Mouse (Mus musculus): ENCODE data around the gene Hes1. TPM values are rescaled to one million over a fixed set of nuclear protein-coding genes. Genes with fewer than 3 reads are reported as not detected.

Gene Hes1
- polyA plus RNA-seq, 1 experiment from 2014 or later: 12.7 TPM

DNA sequence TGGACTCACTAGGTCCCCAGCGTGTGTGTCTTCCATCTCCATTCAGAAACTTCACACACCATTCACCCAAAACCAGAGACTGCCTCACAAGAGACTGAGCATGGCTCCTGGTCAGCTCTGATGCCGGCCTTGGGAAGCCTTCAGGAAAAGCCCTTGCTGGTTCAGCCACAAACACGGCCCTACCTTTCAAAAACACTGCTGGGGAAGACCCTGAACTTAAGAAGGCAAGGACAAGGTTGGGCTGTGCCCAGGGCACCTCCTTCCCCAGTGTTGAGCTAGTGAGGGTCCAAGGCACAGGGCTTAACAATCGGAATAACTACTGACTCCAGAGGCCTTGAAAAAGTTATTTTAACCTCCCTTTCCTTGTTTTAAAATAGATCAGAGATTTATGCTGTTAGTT, 17.3 kb downstream of the Hes1 start:
- Histone ChIP-seq H3K27ac (replicated peaks; ENCODE audit: low read depth, low read length) (no peak overlapping the region), H3K4me2 (ENCODE audit: low read length) (no peak overlapping the region), H3K9me3 (ENCODE audit: control insufficient read depth, low read length) (no peaks in the 10 kb centered on the region), H3K4me3 (replicated peaks; ENCODE audit: low read depth, low read length) (no peak overlapping the region), H3K27me3 (ENCODE audit: control insufficient read depth, insufficient read depth, low read length) (no peaks in the 10 kb centered on the region; the same call in none of the 2 replicates), H3K9ac (replicated peaks; ENCODE audit: low read length) (no peak overlapping the region), H3K4me1 (ENCODE audit: control insufficient read depth, insufficient read depth, low read length) (no peaks in the 10 kb centered on the region), H3K36me3 (ENCODE audit: control insufficient read depth, insufficient read depth, low read length) (no peaks in the 10 kb centered on the region)
- DNase-seq (no peak), ATAC-seq (ENCODE audit: low FRiP score, low TSS enrichment) (no peak)
- WGBS: 71% methylated on average over 4 of the region's 4 CpGs

- no peaks in the 10 kb centered on the region for H3K36me3 ChIP-seq (ENCODE audit: control insufficient read depth, insufficient read depth, low read length)
- no peak overlapping the region for H3K27ac ChIP-seq (replicated peaks; ENCODE audit: low read depth, low read length)
- no peaks in the 10 kb centered on the region for H3K9me3 ChIP-seq (ENCODE audit: control insufficient read depth, low read length)
- DNase-seq (no peak), ATAC-seq (ENCODE audit: low FRiP score, low TSS enrichment) (no peak)
- H3K4me2 ChIP-seq (ENCODE audit: low read length): no peak overlapping the region
- H3K9ac ChIP-seq (replicated peaks; ENCODE audit: low read length): no peak overlapping the region
- 89% methylated on average over 4 of the region's 4 CpGs for WGBS
- no peak overlapping the region for H3K4me3 ChIP-seq (replicated peaks; ENCODE audit: low read depth, low read length)
- no peaks in the 10 kb centered on the region; the same call in none of the 2 replicates for H3K27me3 ChIP-seq (ENCODE audit: control insufficient read depth, insufficient read depth, low read length)
- H3K4me1 ChIP-seq (ENCODE audit: control insufficient read depth, insufficient read depth, low read length): no peaks in the 10 kb centered on the region
Measured at GRCm38 (mm10) chr16:30081980-30082379, 17.8 kb downstream of the Hes1 start.

GRCm38 (mm10) chr16:30082965-30083364, 18.8 kb downstream of the Hes1 start:
- Histone ChIP-seq H3K27me3 (ENCODE audit: control insufficient read depth, insufficient read depth, low read length) (no peaks in the 10 kb centered on the region; the same call in none of the 2 replicates), H3K4me3 (replicated peaks; ENCODE audit: low read depth, low read length) (no peak overlapping the region), H3K36me3 (ENCODE audit: control insufficient read depth, insufficient read depth, low read length) (no peaks in the 10 kb centered on the region), H3K9me3 (ENCODE audit: control insufficient read depth, low read length) (no peaks in the 10 kb centered on the region), H3K9ac (replicated peaks; ENCODE audit: low read length) (no peak overlapping the region), H3K27ac (replicated peaks; ENCODE audit: low read depth, low read length) (no peak overlapping the region), H3K4me2 (ENCODE audit: low read length) (no peak overlapping the region), H3K4me1 (ENCODE audit: control insufficient read depth, insufficient read depth, low read length) (no peaks in the 10 kb centered on the region)
- no peak for DNase-seq
- WGBS: 92% methylated on average over 8 of the region's 8 CpGs
- ATAC-seq (ENCODE audit: low FRiP score, low TSS enrichment): no peak

DNA sequence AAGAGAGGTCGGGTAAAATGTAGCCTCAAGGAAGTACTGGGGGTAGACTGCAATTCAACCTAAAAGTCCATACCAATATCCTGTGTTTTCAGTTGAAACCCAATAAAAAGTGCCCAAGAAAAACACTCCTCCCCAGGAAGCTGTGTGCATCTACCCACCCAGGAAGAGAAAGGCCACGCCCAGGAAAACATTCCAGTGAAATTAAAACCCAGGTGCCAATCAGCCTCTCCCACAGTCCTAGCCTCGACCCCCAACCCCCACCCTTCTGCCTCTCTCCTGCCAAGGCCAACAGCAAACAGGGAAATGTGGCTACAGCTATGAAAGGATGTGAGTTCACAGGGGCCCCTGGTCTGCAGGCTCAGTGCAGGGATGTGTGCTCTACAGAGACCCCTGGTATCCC, 19.4 kb downstream of the Hes1 start:
- H3K36me3 ChIP-seq (ENCODE audit: control insufficient read depth, insufficient read depth, low read length): no peaks in the 10 kb centered on the region
- ATAC-seq (ENCODE audit: low FRiP score, low TSS enrichment) (no peak), DNase-seq (no peak)
- H3K27ac ChIP-seq (replicated peaks; ENCODE audit: low read depth, low read length): no peak overlapping the region
- no peaks in the 10 kb centered on the region for H3K4me1 ChIP-seq (ENCODE audit: control insufficient read depth, insufficient read depth, low read length)
- no peaks in the 10 kb centered on the region; the same call in none of the 2 replicates for H3K27me3 ChIP-seq (ENCODE audit: control insufficient read depth, insufficient read depth, low read length)
- no peak overlapping the region for H3K9ac ChIP-seq (replicated peaks; ENCODE audit: low read length)
- H3K9me3 ChIP-seq (ENCODE audit: control insufficient read depth, low read length): no peaks in the 10 kb centered on the region
- H3K4me2 ChIP-seq (ENCODE audit: low read length): no peak overlapping the region
- WGBS: 80% methylated on average over 3 of the region's 3 CpGs
- H3K4me3 ChIP-seq (replicated peaks; ENCODE audit: low read depth, low read length): no peak overlapping the region

GRCm38 (mm10) chr16:30088646-30089045, 24.5 kb downstream of the Hes1 start:
- H3K36me3 ChIP-seq (ENCODE audit: control insufficient read depth, insufficient read depth, low read length): no peaks in the 10 kb centered on the region
- no peaks in the 10 kb centered on the region for H3K4me1 ChIP-seq (ENCODE audit: control insufficient read depth, insufficient read depth, low read length)
- no peak overlapping the region for H3K27ac ChIP-seq (replicated peaks; ENCODE audit: low read depth, low read length)
- no peak for ATAC-seq (ENCODE audit: low FRiP score, low TSS enrichment)
- DNase-seq: no peak
- no peaks in the 10 kb centered on the region for H3K27me3 ChIP-seq (ENCODE audit: control insufficient read depth, insufficient read depth, low read length)
- no peak overlapping the region for H3K4me2 ChIP-seq (ENCODE audit: low read length)
- no peaks in the 10 kb centered on the region for H3K9me3 ChIP-seq (ENCODE audit: control insufficient read depth, low read length)
- WGBS: 84% methylated on average over 5 of the region's 5 CpGs
- H3K4me3 ChIP-seq (replicated peaks; ENCODE audit: low read depth, low read length): no peak overlapping the region
- H3K9ac ChIP-seq (replicated peaks; ENCODE audit: low read length): no peak overlapping the region

GRCm38 (mm10) chr16:30090200-30090865, 26.1 kb downstream of the Hes1 start:
- WGBS: 87% methylated on average over 9 of the region's 9 CpGs
- no peaks in the 10 kb centered on the region for H3K4me1 ChIP-seq (ENCODE audit: control insufficient read depth, insufficient read depth, low read length)
- no peaks in the 10 kb centered on the region for H3K36me3 ChIP-seq (ENCODE audit: control insufficient read depth, insufficient read depth, low read length)
- H3K4me2 ChIP-seq (ENCODE audit: low read length): no peak overlapping the region
- no peak overlapping the region for H3K9ac ChIP-seq (replicated peaks; ENCODE audit: low read length)
- no peaks in the 10 kb centered on the region for H3K9me3 ChIP-seq (ENCODE audit: control insufficient read depth, low read length)
- H3K4me3 ChIP-seq (replicated peaks; ENCODE audit: low read depth, low read length): no peak overlapping the region
- no peak overlapping the region for H3K27ac ChIP-seq (replicated peaks; ENCODE audit: low read depth, low read length)
- ATAC-seq (ENCODE audit: low FRiP score, low TSS enrichment): no peak
- H3K27me3 ChIP-seq (ENCODE audit: control insufficient read depth, insufficient read depth, low read length): no peaks in the 10 kb centered on the region
- no peak for DNase-seq

DNA sequence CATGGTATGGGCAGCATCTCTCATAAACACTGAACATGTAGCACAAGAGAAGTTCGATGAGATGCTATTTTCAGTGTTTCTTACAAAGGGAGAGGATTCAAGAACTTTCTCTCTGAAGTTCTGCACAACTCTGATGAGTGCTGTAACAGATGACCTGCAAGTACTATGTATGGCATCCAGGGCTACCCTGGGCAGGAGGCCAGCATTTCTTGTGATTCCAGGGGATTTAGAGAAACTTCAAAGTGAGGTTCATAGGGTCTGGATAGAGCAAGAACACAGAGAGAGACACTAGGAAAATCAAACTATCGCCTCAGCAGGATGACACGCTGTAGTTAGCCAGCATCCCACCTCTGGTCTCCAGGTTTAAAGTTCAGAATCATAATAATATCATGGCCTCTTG, 31.9 kb downstream of the Hes1 start:
- ATAC-seq (ENCODE audit: low FRiP score, low TSS enrichment): no peak
- Histone ChIP-seq H3K27me3 (ENCODE audit: control insufficient read depth, insufficient read depth, low read length) (no peaks in the 10 kb centered on the region), H3K4me3 (replicated peaks; ENCODE audit: low read depth, low read length) (no peak overlapping the region), H3K9me3 (ENCODE audit: control insufficient read depth, low read length) (no peaks in the 10 kb centered on the region), H3K4me2 (ENCODE audit: low read length) (no peak overlapping the region), H3K36me3 (ENCODE audit: control insufficient read depth, insufficient read depth, low read length) (no peaks in the 10 kb centered on the region), H3K9ac (replicated peaks; ENCODE audit: low read length) (no peak overlapping the region), H3K27ac (replicated peaks; ENCODE audit: low read depth, low read length) (no peak overlapping the region), H3K4me1 (ENCODE audit: control insufficient read depth, insufficient read depth, low read length) (no peaks in the 10 kb centered on the region)
- 82% methylated on average over 3 of the region's 3 CpGs for WGBS
- DNase-seq: no peak

- Histone ChIP-seq H3K4me2 (ENCODE audit: low read length) (no peak overlapping the region), H3K9ac (replicated peaks; ENCODE audit: low read length) (no peak overlapping the region), H3K27me3 (ENCODE audit: control insufficient read depth, insufficient read depth, low read length) (no peaks in the 10 kb centered on the region), H3K36me3 (ENCODE audit: control insufficient read depth, insufficient read depth, low read length) (no peaks in the 10 kb centered on the region), H3K4me3 (replicated peaks; ENCODE audit: low read depth, low read length) (no peak overlapping the region), H3K9me3 (ENCODE audit: control insufficient read depth, low read length) (no peaks in the 10 kb centered on the region), H3K4me1 (ENCODE audit: control insufficient read depth, insufficient read depth, low read length) (no peaks in the 10 kb centered on the region), H3K27ac (replicated peaks; ENCODE audit: low read depth, low read length) (no peak overlapping the region)
- ATAC-seq (ENCODE audit: low FRiP score, low TSS enrichment) (no peak), DNase-seq (no peak)
- WGBS: 53% methylated on average over 7 of the region's 7 CpGs
Measured at GRCm38 (mm10) chr16:30096475-30096874, 32.3 kb downstream of the Hes1 start.

GRCm38 (mm10) chr16:30099124-30099523, 34.9 kb downstream of the Hes1 start:
- Histone ChIP-seq H3K9me3 (ENCODE audit: control insufficient read depth, low read length) (no peaks in the 10 kb centered on the region), H3K4me2 (ENCODE audit: low read length) (no peak overlapping the region), H3K4me1 (ENCODE audit: control insufficient read depth, insufficient read depth, low read length) (peaks cover 9% of the 10 kb centered on the region), H3K4me3 (replicated peaks; ENCODE audit: low read depth, low read length) (no peak overlapping the region), H3K27ac (replicated peaks; ENCODE audit: low read depth, low read length) (no peak overlapping the region), H3K27me3 (ENCODE audit: control insufficient read depth, insufficient read depth, low read length) (no peaks in the 10 kb centered on the region), H3K9ac (replicated peaks; ENCODE audit: low read length) (no peak overlapping the region), H3K36me3 (ENCODE audit: control insufficient read depth, insufficient read depth, low read length) (no peaks in the 10 kb centered on the region)
- ATAC-seq (ENCODE audit: low FRiP score, low TSS enrichment): no peak
- 47% methylated on average over 5 of the region's 5 CpGs for WGBS
- no peak for DNase-seq

Measured in midbrain, embryonic 14.5 days (tissue).